Mouse (Mus musculus) heart, embryonic 12.5 days (tissue): ENCODE results near the gene Trim28. TPM values are rescaled to one million over a fixed set of nuclear protein-coding genes. Genes with fewer than 3 reads are reported as not detected.

Source experiments
- ATAC-seq: fragments of 200-750 bp; cut with Nextera tagmentation; 2 replicates; pipeline ENCODE4 v1.8.0; 2017; ENCODE audit warnings: moderate TSS enrichment, moderate library complexity; ENCODE audit not compliant: insufficient number of reproducible peaks, low FRiP score
- H3K27ac ChIP-seq: fragments of 300-500 bp; sonication (generic); 2 replicates; pipeline ENCODE4 v1.5.1; 2016; ENCODE audit warnings: mild to moderate bottlenecking, moderate library complexity; ENCODE audit not compliant: poor library complexity, severe bottlenecking
- H3K27me3 ChIP-seq: fragments of 300-500 bp; sonication (generic); replicated peaks from 2 replicates; pipeline ENCODE4 v1.6.1; 2016; ENCODE audit warnings: mild to moderate bottlenecking, moderate library complexity
- H3K36me3 ChIP-seq: fragments of 300-500 bp; sonication (generic); 2 replicates; pipeline ENCODE4 v1.6.1; 2016; ENCODE audit warnings: mild to moderate bottlenecking, moderate library complexity
- H3K4me1 ChIP-seq: fragments of 300-500 bp; sonication (generic); replicated peaks from 2 replicates; pipeline ENCODE4 v1.6.1; 2016; ENCODE audit warnings: mild to moderate bottlenecking
- H3K4me2 ChIP-seq: fragments of 300-500 bp; sonication (generic); 2 replicates; pipeline ENCODE4 v1.6.1; 2016; ENCODE audit warnings: mild to moderate bottlenecking, moderate library complexity
- H3K4me3 ChIP-seq: fragments of 300-500 bp; sonication (generic); 2 replicates; pipeline ENCODE4 v1.5.1; 2016; ENCODE audit warnings: mild to moderate bottlenecking
- H3K9ac ChIP-seq: fragments of 300-500 bp; sonication (generic); 2 replicates; pipeline ENCODE4 v1.6.1; 2016; ENCODE audit warnings: mild to moderate bottlenecking, moderate library complexity
- H3K9me3 ChIP-seq: fragments of 300-500 bp; sonication (generic); replicated peaks from 2 replicates; pipeline ENCODE4 v1.6.1; 2016; ENCODE audit warnings: mild to moderate bottlenecking, moderate library complexity
- WGBS: fragments of 180-500 bp; shearing (Covaris S2); methylation state at CpG from one replicate; pipeline ENCODE4 v1.1.7; 2016; 5-methylcytosine and 5-hydroxymethylcytosine counted together
- polyA plus RNA-seq: library from polyadenylated mRNA; unstranded; fragments of >200 nt; fragmentation: Nextera tagmentation; extraction: Ambion mirVana; gene quantifications from 2 replicates; pipeline ENCODE4 v1.2.1, GENCODE M21; 2016

The Trim28 gene
- polyA plus RNA-seq, 1 experiment from 2014 or later = 228 TPM

GRCm38 (mm10) chr7:13022773-13023535, 24.0 kb downstream of the Trim28 start:
- H3K9me3 ChIP-seq = no peaks in the 10 kb centered on the region; the same call in 1 of the 2 replicates
- H3K4me1 ChIP-seq = peaks cover 20% of the 10 kb centered on the region
- H3K27ac ChIP-seq = peak overlapping the region; percentile 99
- H3K9ac ChIP-seq = peak overlapping the region; percentile 97
- H3K36me3 ChIP-seq = peaks cover 26% of the 10 kb centered on the region
- WGBS = 6% methylated on average over 31 of the region's 31 CpGs
- peak overlapping the region; percentile 91 for H3K4me3 ChIP-seq
- peak; percentile 69 for ATAC-seq
- H3K27me3 ChIP-seq = no peaks in the 10 kb centered on the region
- H3K4me2 ChIP-seq = peak overlapping the region; percentile 92

- Histone ChIP-seq H3K27me3 (no peaks in the 10 kb centered on the region), H3K4me1 (peaks cover 20% of the 10 kb centered on the region), H3K9me3 (no peaks in the 10 kb centered on the region; the same call in 1 of the 2 replicates), H3K9ac (peak overlapping the region; percentile 97), H3K4me2 (peak overlapping the region; percentile 92), H3K4me3 (peak overlapping the region; percentile 91), H3K36me3 (peaks cover 38% of the 10 kb centered on the region), H3K27ac (peak overlapping the region; percentile 99)
- peak; percentile 88 for ATAC-seq
- WGBS = under 1% methylated on average over 95 of the region's 95 CpGs
These were observed 25.2 kb downstream of the Trim28 start for GRCm38 (mm10) chr7:13023928-13024731.

- peak overlapping the region; percentile 91 for H3K4me3 ChIP-seq
- H3K4me1 ChIP-seq = peaks cover 20% of the 10 kb centered on the region
- under 1% methylated on average over 44 of the region's 44 CpGs for WGBS
- no peaks in the 10 kb centered on the region for H3K27me3 ChIP-seq
- H3K9me3 ChIP-seq = no peaks in the 10 kb centered on the region; the same call in 1 of the 2 replicates
- peak overlapping the region; percentile 92 for H3K4me2 ChIP-seq
- peaks cover 45% of the 10 kb centered on the region for H3K36me3 ChIP-seq
- H3K9ac ChIP-seq = peak overlapping the region; percentile 97
- peak; percentile 78 for ATAC-seq
- H3K27ac ChIP-seq = peak overlapping the region; percentile 99
These were observed 25.9 kb downstream of the Trim28 start for GRCm38 (mm10) chr7:13024805-13025204.

DNA sequence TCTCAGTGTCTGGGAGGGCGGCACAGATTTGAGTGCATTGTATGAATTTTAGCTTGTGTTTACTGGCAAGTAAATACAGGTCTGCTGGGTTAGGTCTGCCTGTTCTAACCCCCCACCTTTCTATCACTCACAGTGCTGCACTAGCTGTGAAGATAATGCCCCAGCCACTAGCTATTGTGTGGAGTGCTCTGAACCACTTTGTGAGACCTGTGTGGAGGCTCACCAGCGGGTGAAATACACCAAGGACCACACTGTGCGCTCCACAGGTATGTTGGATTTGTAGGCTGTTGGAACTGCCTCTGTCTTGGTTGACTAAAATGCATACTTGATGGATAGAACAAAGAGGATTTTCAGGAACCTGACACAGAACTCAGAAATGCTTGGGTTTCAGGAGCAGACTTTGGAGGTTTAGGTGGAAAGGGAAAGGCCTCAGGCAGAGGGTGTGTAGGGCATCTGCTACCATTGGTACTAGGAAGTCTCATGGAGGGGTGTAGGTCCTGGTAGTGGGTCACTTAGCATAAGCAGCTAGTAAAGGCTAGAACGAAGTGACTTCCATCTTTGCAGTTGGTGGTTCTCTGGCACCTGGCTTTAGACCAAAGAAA, 26.7 kb downstream of the Trim28 start:
- Histone ChIP-seq H3K4me1 (peaks cover 20% of the 10 kb centered on the region), H3K4me2 (peak overlapping the region; percentile 92), H3K36me3 (peaks cover 53% of the 10 kb centered on the region), H3K27me3 (no peaks in the 10 kb centered on the region), H3K9me3 (no peaks in the 10 kb centered on the region), H3K4me3 (peak overlapping the region; percentile 91), H3K9ac (peak overlapping the region; percentile 97), H3K27ac (peak overlapping the region; percentile 99; the same call in 1 of the 2 replicates)
- no peak for ATAC-seq
- 32% methylated on average over 4 of the region's 4 CpGs for WGBS

- ATAC-seq = no peak
- no peak overlapping the region for H3K9ac ChIP-seq
- 96% methylated on average over 4 of the region's 4 CpGs for WGBS
These were observed 30.1 kb downstream of the Trim28 start for GRCm38 (mm10) chr7:13028986-13029385.

GRCm38 (mm10) chr7:13031069-13031468, 32.2 kb downstream of the Trim28 start:
- no peak overlapping the region for H3K27ac ChIP-seq
- no peak for ATAC-seq
- H3K4me1 ChIP-seq = peaks cover 31% of the 10 kb centered on the region
- no peaks in the 10 kb centered on the region for H3K27me3 ChIP-seq
- H3K4me2 ChIP-seq = no peak overlapping the region
- H3K4me3 ChIP-seq = no peak overlapping the region
- peaks cover 87% of the 10 kb centered on the region for H3K36me3 ChIP-seq
- 76% methylated on average over 5 of the region's 5 CpGs for WGBS
- no peaks in the 10 kb centered on the region for H3K9me3 ChIP-seq
- no peak overlapping the region for H3K9ac ChIP-seq

More at GRCm38 (mm10) chr7:13028986-13029385, 30.1 kb downstream of the Trim28 start:
- H3K4me2 ChIP-seq = no peak overlapping the region
- no peak overlapping the region for H3K27ac ChIP-seq
- peaks cover 27% of the 10 kb centered on the region for H3K4me1 ChIP-seq
- H3K36me3 ChIP-seq = peaks cover 82% of the 10 kb centered on the region
- H3K4me3 ChIP-seq = no peak overlapping the region
- no peaks in the 10 kb centered on the region for H3K27me3 ChIP-seq
- no peaks in the 10 kb centered on the region for H3K9me3 ChIP-seq

DNA sequence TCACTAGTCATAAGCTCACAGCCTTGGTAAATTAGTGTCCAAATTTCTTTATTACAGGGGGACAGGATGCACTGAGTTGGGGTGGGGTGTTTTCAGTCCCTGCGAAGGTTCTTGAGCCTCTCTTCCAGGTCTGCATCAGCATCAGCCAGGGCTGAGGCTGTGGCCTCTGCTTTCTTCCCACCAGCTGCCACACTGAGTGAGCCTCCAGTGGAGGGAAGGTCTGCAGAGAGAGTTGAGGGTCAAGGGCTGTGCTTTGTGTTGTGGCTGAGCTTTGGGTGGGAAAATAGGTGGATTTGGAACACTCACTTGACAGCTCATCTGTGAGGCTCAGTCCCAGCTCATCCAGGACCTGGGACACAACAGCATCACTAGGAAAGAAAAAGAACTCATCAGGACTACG, 33.1 kb downstream of the Trim28 start:
- ATAC-seq = no peak
- H3K4me3 ChIP-seq = no peak overlapping the region
- peaks cover 33% of the 10 kb centered on the region for H3K4me1 ChIP-seq
- no peak overlapping the region for H3K4me2 ChIP-seq
- no peak overlapping the region for H3K9ac ChIP-seq
- H3K9me3 ChIP-seq = no peaks in the 10 kb centered on the region
- WGBS = 86% methylated on average over 2 of the region's 2 CpGs
- no peak overlapping the region for H3K27ac ChIP-seq
- peaks cover 81% of the 10 kb centered on the region for H3K36me3 ChIP-seq
- H3K27me3 ChIP-seq = no peaks in the 10 kb centered on the region

- WGBS = 91% methylated on average over 7 of the region's 7 CpGs
- H3K9ac ChIP-seq = no peak overlapping the region
- ATAC-seq = no peak
These were observed 33.6 kb downstream of the Trim28 start for GRCm38 (mm10) chr7:13032541-13032940.

DNA sequence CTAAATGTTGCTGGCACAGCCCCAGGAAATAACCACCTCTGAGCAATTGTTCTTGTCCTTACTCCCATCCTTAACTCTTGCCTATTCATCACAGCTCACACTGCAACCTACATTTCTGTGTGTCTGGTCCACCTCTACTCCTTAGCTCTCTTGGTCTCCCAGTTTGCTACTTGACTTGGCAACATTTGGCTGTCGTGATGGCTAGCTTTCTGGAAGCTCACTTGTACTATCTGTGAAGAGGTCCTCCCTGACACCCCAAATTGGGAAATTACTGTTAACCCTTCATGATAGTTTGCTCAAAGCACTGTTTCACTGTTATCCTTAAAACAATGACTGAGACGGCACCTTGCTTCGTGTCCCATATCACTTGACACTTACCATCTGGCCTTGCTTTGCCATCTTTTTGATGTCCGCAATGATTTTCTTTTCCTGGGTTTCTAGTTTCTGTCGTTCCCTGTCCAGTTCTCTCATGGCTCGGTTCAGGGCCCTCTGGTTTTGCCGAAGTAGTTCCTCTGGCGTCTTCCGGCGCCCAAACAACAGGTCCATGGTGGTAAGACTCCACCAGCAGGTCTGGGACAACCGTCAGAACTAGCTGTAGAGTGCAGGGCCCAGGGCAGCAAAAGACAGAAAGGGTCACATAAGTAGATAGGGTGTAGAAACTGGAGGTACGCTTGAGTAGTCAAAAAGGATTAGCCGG, 34.7 kb downstream of the Trim28 start:
- no peaks in the 10 kb centered on the region for H3K9me3 ChIP-seq
- H3K4me1 ChIP-seq = peaks cover 33% of the 10 kb centered on the region
- H3K4me2 ChIP-seq = peak overlapping the region; percentile 85
- peak overlapping the region; percentile 85 for H3K27ac ChIP-seq
- H3K4me3 ChIP-seq = peak overlapping the region; percentile 65
- H3K9ac ChIP-seq = peak overlapping the region; percentile 84
- no peak for ATAC-seq
- H3K36me3 ChIP-seq = peaks cover 65% of the 10 kb centered on the region
- no peaks in the 10 kb centered on the region for H3K27me3 ChIP-seq
- 43% methylated on average over 13 of the region's 13 CpGs for WGBS

More at GRCm38 (mm10) chr7:13032541-13032940, 33.6 kb downstream of the Trim28 start:
- H3K4me1 ChIP-seq = peaks cover 33% of the 10 kb centered on the region
- H3K27ac ChIP-seq = no peak overlapping the region
- peaks cover 75% of the 10 kb centered on the region for H3K36me3 ChIP-seq
- no peak overlapping the region for H3K4me3 ChIP-seq
- H3K9me3 ChIP-seq = no peaks in the 10 kb centered on the region
- H3K27me3 ChIP-seq = no peaks in the 10 kb centered on the region
- no peak overlapping the region for H3K4me2 ChIP-seq

DNA sequence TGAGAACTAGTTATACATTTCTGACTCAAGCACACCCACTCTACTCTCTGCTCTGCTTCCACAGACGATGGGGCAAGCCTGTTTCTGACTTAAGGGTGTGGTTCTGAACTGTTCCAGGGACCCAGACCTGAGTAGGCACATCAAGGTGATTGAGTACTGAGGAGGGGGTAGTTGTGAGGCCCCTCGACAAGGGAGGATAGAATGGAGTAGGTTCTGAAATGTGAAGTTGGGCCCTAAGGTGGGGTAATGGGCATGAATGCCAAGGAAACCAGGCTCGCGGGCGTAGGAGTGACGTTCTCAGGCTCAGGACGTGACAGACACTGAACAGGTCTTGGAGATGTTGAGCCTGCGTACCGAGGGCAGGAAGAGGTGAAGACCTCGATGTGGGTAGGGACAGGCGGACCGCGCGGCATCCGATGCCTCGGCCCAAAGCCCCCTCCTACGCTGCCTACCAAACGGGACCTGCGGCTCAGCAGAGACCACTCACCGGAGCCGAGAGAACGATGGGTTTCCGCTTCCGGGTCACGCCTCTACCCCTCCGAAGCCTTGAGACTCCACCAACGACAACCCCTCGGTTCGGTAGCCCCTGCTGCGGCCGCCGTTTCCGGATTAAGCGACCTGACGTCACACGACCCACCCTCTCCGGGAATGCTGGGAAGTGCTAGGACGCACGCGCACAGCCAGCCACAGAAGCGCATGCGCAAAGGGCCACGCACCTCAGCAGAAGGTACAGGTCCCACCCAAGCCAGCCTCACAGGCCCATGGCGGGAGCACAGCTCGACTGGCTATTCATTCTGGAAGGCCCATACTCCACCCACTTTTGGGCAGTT, 35.4 kb downstream of the Trim28 start, which contains the start of gene Chmp2a:
Gene Chmp2a, minus strand, starts transcription at position 660 of the 830 bp plus-strand sequence.
- H3K36me3 ChIP-seq = peaks cover 57% of the 10 kb centered on the region
- under 1% methylated on average over 45 of the region's 45 CpGs for WGBS

More for the DNA sequence above, 35.4 kb downstream of the Trim28 start, which contains the start of gene Chmp2a:
- peak within 1 kb of the TSS; percentile 84 for H3K9ac ChIP-seq
- ATAC-seq = peak; percentile 81
- H3K27ac ChIP-seq = peak within 1 kb of the TSS; percentile 85
- peaks cover 41% of the 10 kb centered on the region for H3K4me1 ChIP-seq
- H3K4me3 ChIP-seq = peak within 1 kb of the TSS; percentile 65
- peak within 1 kb of the TSS; percentile 91 for H3K4me2 ChIP-seq
- H3K9me3 ChIP-seq = no peaks in the 10 kb centered on the region
- no peaks in the 10 kb centered on the region for H3K27me3 ChIP-seq
